Mouse (Mus musculus): ENCODE data around the gene Esrrg.

GRCm38 (mm10) chr1:188009868-188010267 lies 401.3 kb downstream of the Esrrg start:
- TF ChIP-seq RCOR1 (IDR thresholded peaks at IDR 0.05; ENCODE audit: low read depth, low read length): no peak
- TF ChIP-seq POLR2A (IDR thresholded peaks at IDR 0.05; ENCODE audit: control insufficient read depth in 1 of 2, insufficient read depth in 1 of 2, low read depth in 1 of 2, low read length in 2 of 2, poor library complexity in 1 of 2): no peak
- TF ChIP-seq CTCF (IDR thresholded peaks at IDR 0.05 in 2 of 3, conservative IDR thresholded peaks at IDR 0.05 in 1 of 3; ENCODE audit: control insufficient read depth in 1 of 3, insufficient read depth in 1 of 3, low read depth in 2 of 3, low read length in 3 of 3, poor library complexity in 1 of 3, severe bottlenecking in 1 of 3): no peak
- no peak for TF ChIP-seq ZNF384 (IDR thresholded peaks at IDR 0.05; ENCODE audit: low read depth, low read length)
- TF ChIP-seq EP300 (IDR thresholded peaks at IDR 0.05; ENCODE audit: low read depth in 1 of 2, low read length in 2 of 2): no peak
- no peak for TF ChIP-seq POLR2AphosphoS5 (IDR thresholded peaks at IDR 0.05; ENCODE audit: borderline replicate concordance, low read depth, low read length)
- no peak for TF ChIP-seq NELFE (IDR thresholded peaks at IDR 0.05; ENCODE audit: low read depth, low read length)
